Mouse (Mus musculus) left cerebral cortex, postnatal 25 days (tissue): ENCODE results near the gene Hoxa9. TPM values are rescaled to one million over a fixed set of nuclear protein-coding genes. Genes with fewer than 3 reads are reported as not detected.

Experiments
- DNase-seq, 2 experiments: peaks; one replicate each; pipeline ENCODE4 v3.0.0; 2022; ENCODE audit warnings: low spot score in 2 of 2, mixed read lengths in 1 of 2
- intact Hi-C: fragments of 180-260 bp; cut with DNase I; formaldehyde crosslinking; loops from one replicate; pipeline ENCODE4 v1.15.1; 2025
- total RNA-seq, 2 experiments: library from RNA; stranded (reverse); gene quantifications; 2 replicates each; pipeline ENCODE4 v1.2.3; 2021

Hoxa9 gene
- not detected for total RNA-seq

DNA sequence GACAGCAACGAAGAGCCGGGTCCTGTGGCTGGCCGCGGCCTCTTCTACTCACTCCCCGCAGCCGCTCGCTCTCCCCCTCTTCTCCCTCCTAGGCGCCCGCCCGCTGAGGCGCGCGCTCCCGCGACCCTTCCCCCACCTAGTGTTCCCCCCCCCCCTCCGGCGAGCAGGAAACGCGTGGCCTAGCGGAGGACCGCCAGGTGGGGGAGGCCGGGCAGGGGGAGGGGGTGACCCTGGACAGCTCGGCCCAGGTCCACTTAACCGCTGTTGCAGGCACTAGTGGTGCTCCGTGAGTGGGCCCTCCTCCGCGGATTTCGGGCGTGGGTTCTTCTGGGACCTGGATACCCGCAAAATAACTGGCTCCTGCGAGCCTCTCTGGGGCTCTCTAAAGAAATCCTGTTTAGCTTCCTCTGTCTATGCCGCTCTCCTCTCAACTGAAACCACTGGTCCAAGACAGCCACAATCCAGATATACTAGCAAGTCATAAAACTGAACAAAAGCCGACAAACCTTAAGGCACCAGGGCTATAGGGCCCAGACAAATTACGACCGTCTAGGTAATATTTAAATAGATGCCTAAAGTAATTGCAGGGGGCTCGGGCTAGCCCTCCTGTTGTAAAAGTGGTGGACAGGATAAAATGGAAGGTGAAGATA is at the start of gene Hoxa9:
Gene Hoxa9, minus strand, starts transcription at position 574 of the 650 bp plus-strand sequence.
- DNase-seq: no peak
- intact Hi-C loops: no loop called here

DNA sequence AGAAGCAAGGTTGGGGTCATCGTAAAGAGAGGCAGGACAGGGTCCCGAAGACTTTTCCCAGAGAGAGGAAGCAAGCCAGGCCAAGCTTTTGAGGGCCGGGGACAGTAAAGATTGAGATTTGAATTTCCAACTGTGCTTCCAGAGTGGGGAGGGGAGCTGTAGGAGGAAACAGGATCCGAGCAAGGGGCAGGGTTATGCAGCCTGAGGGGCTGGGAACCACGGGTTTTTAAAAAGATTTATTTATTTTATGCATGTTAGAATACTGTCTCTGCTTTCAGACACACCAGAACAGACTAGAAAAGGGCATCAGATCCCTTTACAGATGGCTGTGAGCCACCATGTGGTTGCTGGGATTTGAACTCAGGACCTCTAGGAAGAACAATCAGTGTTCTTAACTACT is 46.0 kb upstream of the Hoxa9 start:
- intact Hi-C loops: no loop called here

DNA sequence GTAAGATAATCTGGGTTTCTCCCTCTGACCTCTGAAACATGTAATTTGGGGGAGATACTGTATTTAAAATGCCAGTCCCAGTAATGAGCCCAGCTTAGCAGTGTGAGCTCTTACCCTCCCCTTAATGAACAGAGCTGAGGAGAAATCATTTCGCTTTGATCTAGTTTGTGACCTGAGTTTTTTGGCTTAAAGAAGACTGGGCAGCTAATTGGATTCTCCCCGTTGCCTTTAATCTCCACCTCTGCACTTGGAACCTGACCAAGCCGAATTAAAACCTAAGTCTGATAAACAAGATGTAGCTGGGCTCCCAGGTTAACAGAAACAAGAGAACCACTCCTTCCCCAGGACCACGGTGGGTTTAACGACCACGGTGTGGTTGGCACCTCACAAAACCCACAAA is 45.5 kb upstream of the Hoxa9 start:
- DNase-seq: no peak
- intact Hi-C loops: no loop called here

More for the DNA sequence above, 46.0 kb upstream of the Hoxa9 start:
- DNase-seq: no peak

DNA sequence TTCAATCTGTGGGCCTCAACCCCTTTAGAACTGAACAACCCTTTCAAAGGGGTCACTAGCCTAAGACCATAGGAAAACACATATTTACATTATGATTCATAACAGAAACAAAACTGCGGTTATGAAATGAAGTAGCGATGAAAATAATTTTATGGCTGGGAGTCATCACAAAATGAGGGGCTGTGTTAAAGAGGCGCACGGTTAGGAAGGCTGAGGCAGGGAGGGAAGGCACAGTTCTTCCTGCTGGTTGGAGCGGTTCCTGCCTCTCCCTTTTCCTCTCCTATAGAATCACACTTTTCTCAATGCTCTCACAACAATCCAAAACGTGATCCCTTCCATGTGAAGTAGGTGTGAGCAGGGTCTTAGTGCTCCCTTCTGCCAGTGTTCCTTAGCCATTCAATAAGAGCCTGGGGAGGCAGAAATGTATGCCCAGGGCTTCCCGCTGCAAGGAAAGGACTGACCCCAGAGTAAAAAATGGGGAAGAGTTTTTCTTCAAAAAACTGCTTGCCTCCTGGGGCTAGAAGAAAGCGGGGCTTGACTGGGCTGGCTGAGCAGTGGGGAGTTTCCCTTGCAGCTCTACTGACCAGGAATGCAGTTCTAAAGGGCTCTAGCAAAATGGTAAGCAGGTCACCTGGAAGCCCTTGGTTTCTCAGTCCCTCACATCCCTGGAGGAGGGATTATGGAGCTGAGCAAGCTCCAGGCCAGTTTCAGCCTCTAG is 44.8 kb upstream of the Hoxa9 start:
- intact Hi-C loops: no loop called here
- DNase-seq: no peak

DNA sequence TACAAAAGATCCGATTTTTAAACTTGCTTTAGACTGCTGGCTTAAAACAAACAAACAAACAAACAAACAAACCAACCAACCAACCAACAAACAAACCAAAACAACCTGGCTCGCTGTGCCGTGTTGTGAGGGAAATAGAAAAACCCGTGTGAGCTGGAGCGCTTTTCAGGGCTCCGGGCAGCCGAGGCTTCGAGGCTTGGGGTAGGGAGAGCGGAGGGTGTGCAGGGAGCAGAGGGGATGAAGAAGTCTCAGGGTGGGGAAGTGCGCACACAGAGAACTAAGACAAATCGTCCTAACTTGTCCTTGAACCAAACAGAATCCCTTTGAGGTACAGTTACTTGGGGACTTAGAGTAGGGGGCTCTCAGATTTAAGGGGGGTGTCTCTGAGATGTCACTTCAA is 43.7 kb upstream of the Hoxa9 start:
- no peak for DNase-seq
- intact Hi-C loops: loop anchor here (5.0 kb wide), 2 partner anchors 33 to 448 kb away; no protein-coding TSS in a partner anchor

DNA sequence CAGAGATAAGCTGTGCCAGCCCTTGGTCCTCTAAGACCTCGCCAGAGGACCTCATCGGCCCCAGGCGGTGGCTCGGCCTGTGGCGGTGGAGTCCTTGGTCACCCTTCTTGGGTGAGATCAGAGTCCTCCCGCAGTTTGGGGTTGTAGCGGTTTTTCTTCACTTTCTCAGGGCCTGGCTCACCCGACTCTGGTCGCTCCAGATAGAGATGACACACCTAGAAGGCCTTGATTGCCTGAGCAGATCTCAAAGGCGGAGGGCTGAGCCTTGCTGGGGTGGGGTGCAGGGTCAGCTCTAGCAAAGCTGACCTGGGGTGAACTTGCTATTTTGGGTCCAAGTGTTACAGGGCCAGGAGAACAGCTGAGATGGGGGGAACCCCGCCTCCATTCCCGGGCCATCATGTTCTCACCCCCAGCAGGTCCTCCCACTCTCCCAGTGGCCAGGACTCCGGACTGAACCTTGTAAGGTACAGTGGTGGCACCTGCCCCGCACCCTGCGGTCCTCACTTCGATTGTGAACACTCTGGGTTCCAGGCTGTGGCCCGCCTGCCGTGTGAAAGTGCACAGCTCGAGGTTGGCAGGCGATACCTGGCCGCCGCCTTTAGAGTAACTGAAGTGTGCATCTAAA is 42.9 kb upstream of the Hoxa9 start:
- intact Hi-C loops: loop anchor here (5.0 kb wide), 2 partner anchors 34 to 449 kb away; no protein-coding TSS in a partner anchor
- DNase-seq: no peak

DNA sequence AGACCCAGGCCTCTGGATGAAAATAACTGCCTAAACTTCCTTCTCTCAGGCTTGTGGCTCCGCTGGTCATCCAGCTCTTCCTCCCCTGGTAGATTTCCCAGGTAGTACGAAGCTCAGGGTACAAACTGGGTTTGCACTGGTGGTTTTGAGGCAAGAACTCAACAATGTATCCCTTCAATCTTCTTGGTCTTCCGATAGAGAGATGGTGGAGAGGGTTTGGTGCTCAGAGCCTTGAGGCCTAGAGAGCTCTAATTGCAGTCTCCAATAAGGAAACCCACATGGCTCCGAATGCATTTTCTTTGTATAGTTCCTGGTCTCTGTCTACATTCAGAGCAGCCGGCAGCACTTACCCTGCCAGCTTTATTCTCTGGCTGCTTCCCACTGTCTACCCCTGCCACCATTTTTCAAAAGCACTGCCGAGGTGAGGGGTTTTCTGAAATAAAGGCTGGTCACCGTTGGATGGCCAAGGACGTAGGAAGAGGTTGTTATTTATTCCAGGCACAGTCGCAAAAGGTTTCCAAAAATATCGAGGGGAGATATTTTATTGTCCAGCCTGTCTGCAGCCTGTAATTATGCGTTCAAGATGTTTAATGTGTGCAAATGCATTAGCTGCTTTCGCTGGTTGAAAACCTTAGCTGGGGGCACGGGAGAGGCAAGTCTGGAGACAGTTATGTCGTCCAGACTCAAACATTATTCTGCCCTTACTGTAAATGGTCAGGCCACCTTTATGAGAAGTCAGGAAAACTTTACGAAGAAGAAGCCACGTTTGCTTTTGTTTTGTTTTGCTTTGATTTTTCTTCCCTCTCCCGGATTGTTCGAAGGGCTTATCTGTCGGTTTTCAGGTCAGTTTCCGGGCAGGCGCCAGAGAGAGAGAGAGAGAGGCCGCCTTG is 42.1 kb upstream of the Hoxa9 start:
- DNase-seq: no peak
- intact Hi-C loops: loop anchor here (5.0 kb wide), 2 partner anchors 34 to 449 kb away; no protein-coding TSS in a partner anchor

DNA sequence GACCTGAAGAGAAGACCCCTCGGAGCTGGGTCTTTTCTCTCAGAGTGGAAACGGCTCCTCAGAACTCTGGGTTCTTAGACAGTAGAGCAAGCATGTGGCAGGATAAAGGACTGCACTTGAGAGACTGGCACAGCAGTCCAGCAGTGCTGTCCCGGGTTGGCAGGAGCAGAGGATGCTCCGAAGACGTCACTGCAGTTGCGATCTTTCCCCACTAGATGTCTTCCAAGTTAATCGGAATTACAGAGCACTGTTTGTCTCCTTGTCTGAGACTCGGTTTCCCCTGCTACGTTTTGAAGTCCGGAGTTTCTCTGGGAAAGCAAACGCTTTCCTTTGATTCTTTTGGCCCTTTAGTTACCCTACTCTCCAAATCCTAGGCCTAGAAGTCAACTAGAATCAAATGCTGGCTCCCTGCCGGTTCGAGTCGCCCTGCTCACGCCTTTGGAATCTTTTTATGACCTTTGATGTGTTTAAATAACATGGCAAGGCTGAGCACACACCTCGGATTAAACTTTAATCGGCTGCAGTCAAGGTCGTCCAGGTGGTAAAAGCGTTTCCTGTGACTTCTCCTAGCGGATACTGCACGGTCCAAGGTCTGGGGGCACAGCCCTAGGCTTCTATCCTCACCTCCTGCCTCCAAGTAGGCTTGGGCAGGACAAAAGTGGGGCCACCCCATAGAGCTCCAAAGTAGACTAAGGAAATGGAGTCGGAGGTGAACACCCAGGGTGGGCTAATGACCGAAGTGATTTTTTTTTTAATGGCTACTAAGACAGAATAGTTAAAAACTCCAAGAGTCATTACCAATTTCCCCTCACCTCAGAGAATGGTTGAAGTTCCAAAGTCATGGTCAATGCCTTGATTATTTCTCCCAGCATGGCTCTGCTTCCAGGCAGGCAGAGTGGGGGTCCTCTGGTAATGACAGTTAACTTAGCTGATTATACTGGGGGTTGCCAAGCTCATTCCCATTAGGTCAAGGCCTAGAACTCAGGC is 39.9 kb upstream of the Hoxa9 start:
- peak; percentile 61 to 63 for DNase-seq
- intact Hi-C loops: loop anchor here (1.0 to 5.0 kb wide), 3 partner anchors 37 to 452 kb away; no protein-coding TSS in a partner anchor

DNA sequence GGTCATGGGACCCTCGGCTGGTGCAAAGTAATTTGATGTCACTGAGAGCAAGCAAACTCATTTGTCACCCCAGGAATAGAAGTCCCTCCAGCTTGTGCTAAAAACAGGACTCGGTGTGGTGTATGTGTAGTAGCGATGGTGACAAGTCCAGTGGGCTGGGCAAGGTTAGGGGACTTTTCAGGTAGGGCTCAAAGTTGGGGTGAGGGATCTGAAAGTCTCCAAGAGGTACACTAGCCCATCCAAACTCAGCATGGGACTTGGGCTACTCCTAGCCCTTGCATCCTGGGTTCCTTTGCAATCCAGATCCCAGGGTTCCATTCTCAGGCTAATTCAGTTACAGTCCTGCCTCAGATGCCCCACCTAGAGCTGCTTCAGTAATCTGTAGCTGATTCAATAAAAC is 37.9 kb upstream of the Hoxa9 start:
- no peak for DNase-seq
- intact Hi-C loops: no loop called here

DNA sequence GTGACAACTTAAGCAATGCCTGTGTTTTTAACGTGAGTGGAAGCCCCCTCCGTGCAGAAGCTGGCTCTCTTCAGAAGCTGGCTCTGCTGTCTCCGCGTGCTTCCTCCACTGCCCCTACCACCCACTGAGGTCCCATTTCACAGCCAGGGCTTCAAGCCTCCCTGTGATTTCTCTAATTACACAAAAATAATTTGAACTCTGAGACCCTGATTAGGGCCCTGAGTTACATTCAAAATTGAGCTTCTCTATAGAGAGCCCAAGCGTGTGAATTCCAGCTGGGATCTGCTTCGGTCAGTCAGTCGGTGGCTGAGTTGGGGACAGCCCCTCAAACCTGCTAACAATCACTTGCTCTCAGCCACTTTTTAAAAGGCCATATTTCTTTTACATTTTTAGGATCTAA is 37.5 kb upstream of the Hoxa9 start:
- intact Hi-C loops: no loop called here
- DNase-seq: no peak

DNA sequence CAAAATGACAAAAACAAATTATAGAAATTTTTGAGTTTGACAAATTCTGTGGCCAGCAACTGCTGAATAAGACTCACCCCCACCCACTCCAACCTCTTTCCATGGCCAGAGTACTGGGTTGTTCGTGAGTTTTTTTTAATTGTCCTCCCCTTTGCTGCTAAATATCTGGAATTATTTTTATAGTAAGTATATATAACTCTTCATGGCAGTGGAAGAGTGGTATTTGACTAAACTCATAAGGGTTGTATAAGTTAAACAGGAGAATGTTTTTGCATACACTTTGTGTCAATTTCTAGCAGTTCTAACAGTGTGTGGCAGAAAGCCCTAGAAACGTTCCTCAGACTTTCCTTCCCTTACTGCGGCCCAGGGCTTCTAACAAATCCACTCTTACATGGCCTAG is 36.8 kb upstream of the Hoxa9 start:
- DNase-seq: no peak
- intact Hi-C loops: no loop called here

DNA sequence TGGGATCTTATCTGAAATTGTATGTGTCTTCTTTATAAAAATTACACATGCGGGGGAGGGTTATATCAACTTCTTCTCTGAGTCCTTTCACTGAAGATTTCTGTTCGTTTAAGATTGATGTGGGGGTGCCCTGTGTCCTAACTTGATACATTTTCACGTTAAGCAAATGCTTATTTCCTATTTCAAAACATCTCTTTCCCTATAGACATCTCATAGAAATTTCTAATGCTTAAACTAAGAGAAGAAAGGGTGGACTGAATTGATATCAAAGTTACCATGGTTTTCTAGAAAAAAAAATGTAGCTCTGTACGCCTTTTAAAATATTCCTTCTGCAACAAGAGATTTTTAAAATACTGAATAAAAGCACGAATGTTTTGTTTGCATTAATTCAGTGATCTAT is 36.3 kb upstream of the Hoxa9 start:
- no peak for DNase-seq
- intact Hi-C loops: no loop called here

DNA sequence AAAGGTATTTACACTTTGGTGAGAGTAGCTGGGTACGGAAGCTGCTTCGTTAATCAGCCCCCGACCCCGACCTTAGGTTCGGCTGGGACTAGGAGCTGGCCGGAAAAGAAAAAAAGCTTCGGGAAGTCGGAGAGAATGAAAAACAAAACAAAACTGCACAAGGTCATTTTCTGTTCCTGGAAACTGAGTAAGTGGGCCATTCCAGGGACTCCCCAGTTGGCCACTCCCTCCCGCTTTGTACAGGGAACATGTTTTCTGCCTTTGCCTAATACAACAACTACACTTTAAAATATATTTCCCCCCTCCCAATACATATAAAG is 35.7 kb upstream of the Hoxa9 start:
- intact Hi-C loops: no loop called here
- no peak for DNase-seq

DNA sequence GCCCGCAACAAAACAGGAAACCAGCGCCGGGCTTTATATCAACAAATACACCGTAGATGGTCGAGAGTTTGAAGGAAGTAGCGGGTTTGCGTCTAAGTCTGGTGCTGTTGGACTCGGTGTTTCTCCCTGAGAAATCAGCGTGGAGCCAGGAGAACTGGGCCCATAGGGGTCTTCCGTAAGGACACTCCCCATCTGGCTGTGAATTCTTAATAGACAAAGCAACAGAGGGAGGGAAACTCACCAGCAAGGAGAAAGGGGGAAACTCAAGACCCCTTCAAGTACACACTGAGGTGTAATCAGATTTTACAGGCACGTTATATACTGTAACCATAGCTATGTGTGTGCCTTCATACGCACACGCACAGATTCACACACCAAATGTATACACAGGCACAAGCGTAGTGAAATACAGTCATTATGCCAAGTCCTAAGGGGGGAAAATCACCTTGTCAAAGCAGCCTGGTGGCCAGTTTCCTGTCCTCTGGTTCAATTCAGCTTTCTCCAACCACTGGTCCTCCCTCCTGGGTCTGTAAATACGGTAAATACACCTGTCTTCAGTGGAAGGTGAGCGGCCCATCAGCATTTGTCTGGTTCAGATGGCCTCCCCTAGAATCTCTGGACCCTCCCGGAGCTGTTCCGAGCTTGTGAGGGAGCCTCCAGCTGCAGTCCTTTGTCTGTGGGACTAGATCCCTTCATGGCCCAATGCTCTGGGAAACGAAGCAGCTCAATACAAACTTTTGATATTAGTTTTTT is 35.2 kb upstream of the Hoxa9 start:
- intact Hi-C loops: no loop called here
- DNase-seq: no peak

DNA sequence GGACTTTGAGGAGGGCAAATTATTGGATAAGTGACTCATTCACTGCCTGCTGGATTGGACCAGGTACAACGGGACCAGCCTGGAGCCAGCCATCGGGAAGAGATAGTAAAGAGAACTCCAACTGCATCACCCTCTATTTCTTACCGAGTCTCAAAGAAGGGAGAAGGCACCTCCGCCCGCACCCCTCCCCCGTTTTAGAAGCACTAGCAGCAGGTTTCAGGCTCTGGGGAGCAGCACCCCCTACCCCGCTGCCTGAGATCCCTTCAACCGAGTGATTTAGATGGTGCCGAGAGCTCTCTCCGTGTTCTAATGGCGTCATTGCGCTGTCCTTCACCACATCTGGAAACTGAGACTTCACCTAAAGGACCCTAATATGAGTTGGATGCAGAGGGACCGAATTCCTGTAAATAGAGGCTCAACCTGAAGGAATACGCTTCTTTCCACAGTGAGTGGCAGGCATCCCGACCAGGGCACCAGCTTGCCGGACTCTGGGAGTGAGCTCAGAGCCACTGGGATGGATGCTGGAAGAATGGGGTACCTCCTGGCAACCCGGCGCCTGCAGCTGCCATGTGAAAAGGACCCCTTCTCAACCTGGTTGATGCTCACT is 34.5 kb upstream of the Hoxa9 start:
- no peak for DNase-seq
- intact Hi-C loops: no loop called here

DNA sequence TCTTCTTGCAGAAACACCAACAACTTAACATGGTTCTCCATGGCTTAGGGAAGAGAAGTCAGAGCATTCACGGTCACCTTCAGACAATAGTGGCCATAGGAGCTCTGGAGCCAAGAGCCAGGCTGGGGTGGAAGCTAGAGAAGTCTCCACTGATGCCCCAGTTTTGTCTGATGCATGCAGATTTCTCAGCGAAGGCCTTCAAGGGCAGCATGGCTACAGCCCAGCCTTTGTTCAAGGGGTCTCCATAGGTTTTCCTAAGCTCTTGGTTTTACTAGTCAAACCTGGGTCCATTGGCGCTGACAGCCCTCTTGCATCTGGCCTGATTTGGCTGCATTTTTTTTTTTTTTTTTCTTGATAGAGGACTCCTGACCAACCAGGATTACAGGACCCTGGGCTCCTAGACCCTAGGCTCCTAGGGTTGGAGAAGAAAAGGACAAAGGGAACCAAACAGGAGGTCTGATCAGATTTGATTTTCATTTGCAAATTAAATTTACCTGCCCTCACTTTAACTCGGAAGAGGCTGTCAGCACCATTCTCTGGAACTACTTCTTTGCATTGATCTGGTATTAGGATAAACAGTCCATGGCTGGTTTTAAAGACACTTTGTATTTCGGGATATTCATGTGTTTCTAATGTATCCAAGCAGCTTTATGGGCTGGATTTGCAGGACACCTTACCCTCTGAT is 33.4 kb upstream of the Hoxa9 start:
- DNase-seq: no peak
- intact Hi-C loops: no loop called here

DNA sequence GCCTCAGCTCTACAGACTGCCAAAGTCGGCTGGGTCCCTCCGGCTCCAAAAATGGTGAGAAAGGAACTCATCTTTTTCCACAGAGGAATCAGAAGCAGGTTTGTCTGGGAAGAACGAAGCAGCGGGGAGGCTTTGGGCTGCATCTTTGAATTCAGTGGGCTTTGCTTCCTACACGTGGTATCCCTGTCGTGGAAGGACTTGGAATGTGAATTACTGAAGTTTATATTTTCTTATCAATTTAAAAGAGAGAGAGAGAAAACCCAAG is 32.4 kb upstream of the Hoxa9 start:
- intact Hi-C loops: no loop called here
- DNase-seq: no peak
